ENCODE assay signal across 8 mouse cellular contexts in genomic region chr17:45573780-45574123, GRCm38 (mm10). TPM values are rescaled to one million over a fixed set of nuclear protein-coding genes. Genes with fewer than 3 reads are reported as not detected.
DNase-seq lines count a peak whose midpoint lies in the region; ATAC-seq and TF ChIP-seq lines count a peak whose summit lies in the region.

No protein-coding gene starts in this region.

- peak overlapping the region; percentile 99 for H3K9ac ChIP-seq in hindbrain, embryonic 16.5 days (ENCODE audit: low read depth, low read length)

- TF ChIP-seq CTCF in left cerebral cortex, adult 2 months (IDR thresholded peaks at IDR 0.05), result no peak

- ATAC-seq in hindbrain, embryonic 16.5 days, result peak; percentile 76

- H3K4me3 ChIP-seq in hindbrain, embryonic 16.5 days (ENCODE audit: low read length), result peak overlapping the region; percentile 100
- peak overlapping the region; percentile 100 for H3K4me3 ChIP-seq in left cerebral cortex, adult 2 months
- H3K4me3 ChIP-seq in macrophage (ENCODE audit: inconsistent target), result peak overlapping the region; percentile 73

- H3K9me3 ChIP-seq in hindbrain, embryonic 16.5 days (ENCODE audit: control insufficient read depth, low read length), result no peaks in the 10 kb centered on the region

- H3K27me3 ChIP-seq in hindbrain, embryonic 16.5 days (replicated peaks; ENCODE audit: control insufficient read depth, insufficient read depth, low read length), result no peaks in the 10 kb centered on the region

- peaks cover 20% of the 10 kb centered on the region for H3K4me1 ChIP-seq in hindbrain, embryonic 16.5 days (ENCODE audit: control insufficient read depth, insufficient read depth, low read depth, low read length)

- WGBS in hindbrain, embryonic 16.5 days, result under 1% methylated on average over 18 of the region's 18 CpGs
- WGBS in macrophage (ENCODE audit: missing documents), result under 1% methylated on average over 18 of the region's 18 CpGs

- H3K4me2 ChIP-seq in hindbrain, embryonic 16.5 days (ENCODE audit: low read length), result peak overlapping the region; percentile 84

- H3K27ac ChIP-seq in hindbrain, embryonic 16.5 days (ENCODE audit: low read depth, low read length), result peak overlapping the region; percentile 98
- H3K27ac ChIP-seq in left cerebral cortex, adult 2 months, result peak overlapping the region; percentile 99
- peak overlapping the region; percentile 94 for H3K27ac ChIP-seq in macrophage

- DNase-seq in ZHBTc4 (ENCODE audit: low read depth, low spot score), result peak; percentile 98
- peak; percentile 93 to 95 for DNase-seq in cerebellum, postnatal 4 days (ENCODE audit: low spot score in 2 of 2)
- DNase-seq in gastrocnemius, adult 18-20 months (ENCODE audit: low spot score), result peak; percentile 97
- peak; percentile 97 to 98 for DNase-seq in left cerebral cortex, adult 2 months (ENCODE audit: extremely low spot score in 1 of 2, low spot score in 2 of 2)
- DNase-seq in right cerebral cortex, adult 18-20 months, result peak; percentile 96
- peak; percentile 99 for DNase-seq in urinary bladder, adult 2 months (ENCODE audit: low spot score)

- peaks cover 40% of the 10 kb centered on the region for H3K79me2 ChIP-seq in macrophage (ENCODE audit: inconsistent target)

- H3K36me3 ChIP-seq in hindbrain, embryonic 16.5 days (ENCODE audit: control insufficient read depth, insufficient read depth, low read length), result peaks cover 23% of the 10 kb centered on the region
- H3K36me3 ChIP-seq in macrophage (ENCODE audit: inconsistent target), result peaks cover 27% of the 10 kb centered on the region

- intact Hi-C loops in left cerebral cortex, adult 2 months (cut with DNase I), result loop anchor here (2.0 kb wide), 1 partner anchor 57 kb away; no protein-coding TSS in a partner anchor

RNA-seq across cellular contexts. Expression of gene Hsp90ab1, which starts 0.7 kb away (rescaled TPM):
- total RNA-seq in gastrocnemius, adult 18-20 months (2021), result 1,000 to 10,000 TPM; 1,074 to 1,224 TPM
- 1,542 and 1,571 TPM in 2 replicates for polyA plus RNA-seq in hindbrain, embryonic 16.5 days (2015; fragmentation: Nextera tagmentation; extraction: Ambion mirVana)
- total RNA-seq in left cerebral cortex, adult 2 months (2021), result 1,000 to 10,000 TPM; 1,492 to 1,507 TPM
- total RNA-seq in macrophage (2018; cell fraction: chromatin; rRNA removed), result 100 to 1,000 TPM in 24 of 26 experiments, 10 to 100 TPM in 2; 75.3 to 326 (median 157) TPM
- total RNA-seq in macrophage (2018; cell fraction: cytosol; rRNA removed), result 1,000 to 10,000 TPM in 1 of 26 experiments, 100 to 1,000 TPM in 25; 478 to 1,021 (median 622) TPM
- 100 to 1,000 TPM; 134 to 740 (median 322) TPM for total RNA-seq in macrophage (2018; cell fraction: nucleus; rRNA removed)
- 519 to 1,022 TPM (median 909 TPM) in 3 replicates for polyA plus RNA-seq in macrophage (2018)
- 635 and 857 TPM in 2 replicates for polyA plus RNA-seq in urinary bladder, adult 2 months (2012; rRNA removed)

RNA-seq across cellular contexts. Expression of gene Slc35b2, which starts 10.1 kb away (rescaled TPM):
- 10 to 100 TPM; 16.2 to 17.7 TPM for total RNA-seq in gastrocnemius, adult 18-20 months (2021)
- polyA plus RNA-seq in hindbrain, embryonic 16.5 days (2015; fragmentation: Nextera tagmentation; extraction: Ambion mirVana), result 96.2 and 101 TPM in 2 replicates
- 10 to 100 TPM; 21.5 to 26.3 TPM for total RNA-seq in left cerebral cortex, adult 2 months (2021)
- 100 to 1,000 TPM in 12 of 26 experiments, 10 to 100 TPM in 14; 21.2 to 410 (median 74.1) TPM for total RNA-seq in macrophage (2018; cell fraction: chromatin; rRNA removed)
- total RNA-seq in macrophage (2018; cell fraction: cytosol; rRNA removed), result 10 to 100 TPM; 41.0 to 71.6 (median 56.5) TPM
- 100 to 1,000 TPM in 13 of 26 experiments, 10 to 100 TPM in 13; 49.8 to 383 (median 91.4) TPM for total RNA-seq in macrophage (2018; cell fraction: nucleus; rRNA removed)
- 41.2 to 72.8 TPM (median 58.2 TPM) in 3 replicates for polyA plus RNA-seq in macrophage (2018)
- 62.3 and 69.4 TPM in 2 replicates for polyA plus RNA-seq in urinary bladder, adult 2 months (2012; rRNA removed)

RNA-seq across cellular contexts. Expression of gene Nfkbie, which starts 18.2 kb away (rescaled TPM):
- total RNA-seq in gastrocnemius, adult 18-20 months (2021), result under 1 TPM; 0.30 to 0.47 TPM
- polyA plus RNA-seq in hindbrain, embryonic 16.5 days (2015; fragmentation: Nextera tagmentation; extraction: Ambion mirVana), result 6.1 and 6.8 TPM in 2 replicates
- 1 to 10 TPM; 2.3 to 2.4 TPM for total RNA-seq in left cerebral cortex, adult 2 months (2021)
- total RNA-seq in macrophage (2018; cell fraction: chromatin; rRNA removed), result 100 to 1,000 TPM in 18 of 26 experiments, 10 to 100 TPM in 8; 11.3 to 677 (median 279) TPM
- total RNA-seq in macrophage (2018; cell fraction: cytosol; rRNA removed), result 100 to 1,000 TPM in 8 of 26 experiments, 10 to 100 TPM in 16, 1 to 10 TPM in 2; 7.9 to 269 (median 43.5) TPM
- 100 to 1,000 TPM in 19 of 26 experiments, 10 to 100 TPM in 6, 1 to 10 TPM in 1; 9.8 to 645 (median 296) TPM for total RNA-seq in macrophage (2018; cell fraction: nucleus; rRNA removed)
- polyA plus RNA-seq in macrophage (2018), result 5.5 to 11.3 TPM (median 9.9 TPM) in 3 replicates
- polyA plus RNA-seq in urinary bladder, adult 2 months (2012; rRNA removed), result 5.7 and 6.1 TPM in 2 replicates

RNA-seq across cellular contexts. Expression of gene Tmem151b, which starts 24.3 kb away (rescaled TPM):
- total RNA-seq in gastrocnemius, adult 18-20 months (2021), result not detected
- polyA plus RNA-seq in hindbrain, embryonic 16.5 days (2015; fragmentation: Nextera tagmentation; extraction: Ambion mirVana), result 29.3 and 31.7 TPM in 2 replicates
- total RNA-seq in left cerebral cortex, adult 2 months (2021), result 100 to 1,000 TPM; 132 to 133 TPM
- under 1 TPM in 2 of 26 experiments, not detected in 24; 0.13 to 0.20 TPM for total RNA-seq in macrophage (2018; cell fraction: chromatin; rRNA removed)
- total RNA-seq in macrophage (2018; cell fraction: cytosol; rRNA removed), result not detected
- under 1 TPM in 2 of 26 experiments, not detected in 24; 0.12 to 0.20 TPM for total RNA-seq in macrophage (2018; cell fraction: nucleus; rRNA removed)
- 0.03 TPM in 1 of 3 replicates, not detected in the others for polyA plus RNA-seq in macrophage (2018)
- polyA plus RNA-seq in urinary bladder, adult 2 months (2012; rRNA removed), result 0.51 and 0.81 TPM in 2 replicates

RNA-seq across cellular contexts. Expression of gene Slc29a1, which starts 25.7 kb away (rescaled TPM):
- 10 to 100 TPM; 31.9 to 32.4 TPM for total RNA-seq in gastrocnemius, adult 18-20 months (2021)
- 55.7 and 56.5 TPM in 2 replicates for polyA plus RNA-seq in hindbrain, embryonic 16.5 days (2015; fragmentation: Nextera tagmentation; extraction: Ambion mirVana)
- total RNA-seq in left cerebral cortex, adult 2 months (2021), result 10 to 100 TPM; 19.7 to 23.6 TPM
- total RNA-seq in macrophage (2018; cell fraction: chromatin; rRNA removed), result 100 to 1,000 TPM in 1 of 26 experiments, 10 to 100 TPM in 25; 14.6 to 121 (median 42.6) TPM
- 10 to 100 TPM; 33.8 to 79.3 (median 46.1) TPM for total RNA-seq in macrophage (2018; cell fraction: cytosol; rRNA removed)
- 100 to 1,000 TPM in 2 of 26 experiments, 10 to 100 TPM in 24; 34.5 to 101 (median 54.4) TPM for total RNA-seq in macrophage (2018; cell fraction: nucleus; rRNA removed)
- polyA plus RNA-seq in macrophage (2018), result 69.7 to 95.8 TPM (median 74.1 TPM) in 3 replicates
- 210 and 219 TPM in 2 replicates for polyA plus RNA-seq in urinary bladder, adult 2 months (2012; rRNA removed)

Comparison
In these comparisons a context has a peak if more than half of its experiments do, and no peak if none do; other contexts are left out.
1. Peak in every context shown above with its lines: DNase-seq, ATAC-seq, H3K4me3 ChIP-seq and H3K27ac ChIP-seq.